Mouse (Mus musculus): Measurements from ENCODE around the gene Pax9. TPM values are rescaled to one million over a fixed set of nuclear protein-coding genes. Genes with fewer than 3 reads are reported as not detected.

The Pax9 gene
- total and polyA plus RNA-seq, 2 experiments from 2014 or later, result 0.10 TPM; not detected in 1

GRCm38 (mm10) chr12:56697785-56698184 is 6.2 kb downstream of the Pax9 start:
- ATAC-seq (ENCODE audit: insufficient read depth, low read depth), result no peak
- TF ChIP-seq EP300 (IDR thresholded peaks at IDR 0.05; ENCODE audit: low read depth) (no peak), CTCF (IDR thresholded peaks at IDR 0.05; ENCODE audit: low read depth) (no peak)
- WGBS, result 2% methylated on average over 12 of the region's 12 CpGs
- DNase-seq (ENCODE audit: low spot score), result no peak
- Histone ChIP-seq H3K4me3 (ENCODE audit: low read depth, low read length) (peak overlapping the region; percentile 23), H3K36me3 (replicated peaks; ENCODE audit: control insufficient read depth, insufficient read depth, low read length) (no peaks in the 10 kb centered on the region), H3K4me2 (ENCODE audit: low read depth, low read length) (peak overlapping the region; percentile 6; the same call in 1 of the 2 replicates), H3K9ac (replicated peaks; ENCODE audit: low read depth, low read length) (no peak overlapping the region), H3K4me1 (ENCODE audit: control insufficient read depth, insufficient read depth) (peaks cover 3% of the 10 kb centered on the region; the same call in 1 of the 2 replicates), H3K27ac (ENCODE audit: low read depth) (no peak overlapping the region), H3K27me3 (ENCODE audit: control insufficient read depth, insufficient read depth, low read length) (peaks cover 97% of the 10 kb centered on the region), H3K9me3 (replicated peaks; ENCODE audit: control insufficient read depth, low read length) (no peaks in the 10 kb centered on the region)

GRCm38 (mm10) chr12:56698191-56698980 is 6.8 kb downstream of the Pax9 start:
- DNase-seq (ENCODE audit: low spot score) (no peak), ATAC-seq (ENCODE audit: insufficient read depth, low read depth) (no peak)
- H3K9ac ChIP-seq (replicated peaks; ENCODE audit: low read depth, low read length), result no peak overlapping the region
- H3K27me3 ChIP-seq (ENCODE audit: control insufficient read depth, insufficient read depth, low read length), result peaks cover 94% of the 10 kb centered on the region
- 6% methylated on average over 8 of the region's 8 CpGs for WGBS
- no peak overlapping the region for H3K4me3 ChIP-seq (ENCODE audit: low read depth, low read length)
- H3K4me2 ChIP-seq (ENCODE audit: low read depth, low read length), result no peak overlapping the region
- no peak for TF ChIP-seq CTCF (IDR thresholded peaks at IDR 0.05; ENCODE audit: low read depth)
- TF ChIP-seq EP300 (IDR thresholded peaks at IDR 0.05; ENCODE audit: low read depth), result no peak
- H3K36me3 ChIP-seq (replicated peaks; ENCODE audit: control insufficient read depth, insufficient read depth, low read length), result no peaks in the 10 kb centered on the region
- no peak overlapping the region for H3K27ac ChIP-seq (ENCODE audit: low read depth)
- H3K4me1 ChIP-seq (ENCODE audit: control insufficient read depth, insufficient read depth), result peaks cover 3% of the 10 kb centered on the region; the same call in 1 of the 2 replicates
- no peaks in the 10 kb centered on the region for H3K9me3 ChIP-seq (replicated peaks; ENCODE audit: control insufficient read depth, low read length)

- H3K36me3 ChIP-seq (replicated peaks; ENCODE audit: control insufficient read depth, insufficient read depth, low read length), result no peaks in the 10 kb centered on the region
- H3K9ac ChIP-seq (replicated peaks; ENCODE audit: low read depth, low read length), result no peak overlapping the region
- no peak overlapping the region for H3K4me2 ChIP-seq (ENCODE audit: low read depth, low read length)
- no peak for ATAC-seq (ENCODE audit: insufficient read depth, low read depth)
- 33% methylated on average over 3 of the region's 3 CpGs for WGBS
- H3K4me3 ChIP-seq (ENCODE audit: low read depth, low read length), result no peak overlapping the region
- H3K27ac ChIP-seq (ENCODE audit: low read depth), result no peak overlapping the region
- no peak for DNase-seq (ENCODE audit: low spot score)
- no peaks in the 10 kb centered on the region for H3K9me3 ChIP-seq (replicated peaks; ENCODE audit: control insufficient read depth, low read length)
- TF ChIP-seq CTCF (IDR thresholded peaks at IDR 0.05; ENCODE audit: low read depth) (no peak), EP300 (IDR thresholded peaks at IDR 0.05; ENCODE audit: low read depth) (no peak)
- H3K4me1 ChIP-seq (ENCODE audit: control insufficient read depth, insufficient read depth), result peaks cover 3% of the 10 kb centered on the region; the same call in 1 of the 2 replicates
- peaks cover 92% of the 10 kb centered on the region for H3K27me3 ChIP-seq (ENCODE audit: control insufficient read depth, insufficient read depth, low read length)
Measured at GRCm38 (mm10) chr12:56699351-56699750, 7.8 kb downstream of the Pax9 start.

- Histone ChIP-seq H3K4me2 (ENCODE audit: low read depth, low read length) (no peak overlapping the region), H3K9ac (replicated peaks; ENCODE audit: low read depth, low read length) (no peak overlapping the region), H3K36me3 (replicated peaks; ENCODE audit: control insufficient read depth, insufficient read depth, low read length) (no peaks in the 10 kb centered on the region), H3K4me1 (ENCODE audit: control insufficient read depth, insufficient read depth) (peaks cover 3% of the 10 kb centered on the region; the same call in 1 of the 2 replicates), H3K9me3 (replicated peaks; ENCODE audit: control insufficient read depth, low read length) (no peaks in the 10 kb centered on the region), H3K27ac (ENCODE audit: low read depth) (no peak overlapping the region), H3K27me3 (ENCODE audit: control insufficient read depth, insufficient read depth, low read length) (peaks cover 85% of the 10 kb centered on the region), H3K4me3 (ENCODE audit: low read depth, low read length) (no peak overlapping the region)
- 8% methylated on average over 44 of the region's 44 CpGs for WGBS
- no peak for DNase-seq (ENCODE audit: low spot score)
- TF ChIP-seq EP300 (IDR thresholded peaks at IDR 0.05; ENCODE audit: low read depth), result no peak
- TF ChIP-seq CTCF (IDR thresholded peaks at IDR 0.05; ENCODE audit: low read depth), result no peak
- ATAC-seq (ENCODE audit: insufficient read depth, low read depth), result no peak
Measured at GRCm38 (mm10) chr12:56699915-56700900, 8.6 kb downstream of the Pax9 start.

GRCm38 (mm10) chr12:56701004-56701403 is 9.4 kb downstream of the Pax9 start:
- Histone ChIP-seq H3K4me2 (ENCODE audit: low read depth, low read length) (no peak overlapping the region), H3K4me3 (ENCODE audit: low read depth, low read length) (no peak overlapping the region), H3K36me3 (replicated peaks; ENCODE audit: control insufficient read depth, insufficient read depth, low read length) (no peaks in the 10 kb centered on the region), H3K9ac (replicated peaks; ENCODE audit: low read depth, low read length) (no peak overlapping the region), H3K27me3 (ENCODE audit: control insufficient read depth, insufficient read depth, low read length) (peaks cover 77% of the 10 kb centered on the region), H3K27ac (ENCODE audit: low read depth) (no peak overlapping the region), H3K4me1 (ENCODE audit: control insufficient read depth, insufficient read depth) (no peaks in the 10 kb centered on the region; the same call in 1 of the 2 replicates), H3K9me3 (replicated peaks; ENCODE audit: control insufficient read depth, low read length) (no peaks in the 10 kb centered on the region)
- TF ChIP-seq EP300 (IDR thresholded peaks at IDR 0.05; ENCODE audit: low read depth) (no peak), CTCF (IDR thresholded peaks at IDR 0.05; ENCODE audit: low read depth) (no peak)
- DNase-seq (ENCODE audit: low spot score), result no peak
- 11% methylated on average over 6 of the region's 6 CpGs for WGBS
- no peak for ATAC-seq (ENCODE audit: insufficient read depth, low read depth)
